Mouse (Mus musculus) heart, embryonic 15.5 days (tissue): ENCODE measurements at regions not wholly inside any gene's neighbourhood (a gene's known extent, or its start where the extent isn't known, plus 50 kb on each side); places are given as distances from the start of the nearest gene placed in this dataset.
"Not testable (repeated sequence)": the region's sequence is repeated elsewhere in the genome, so short reads cannot be mapped to it uniquely, and the experiment has no call there.

Experiments
- ATAC-seq: fragments of 200-750 bp; cut with Nextera tagmentation; replicated peaks from 2 replicates; pipeline ENCODE4 v1.8.0; 2017; ENCODE audit warnings: low read depth, moderate TSS enrichment; ENCODE audit not compliant: insufficient number of reproducible peaks, insufficient read depth, low FRiP score
- H3K27ac ChIP-seq: fragments of 300-500 bp; sonication (generic); 2 replicates; pipeline ENCODE4 v1.5.1; 2015; ENCODE audit warnings: mild to moderate bottlenecking, inconsistent platforms
- H3K27me3 ChIP-seq: fragments of 300-500 bp; sonication (generic); 2 replicates; pipeline ENCODE4 v1.6.1; 2015; ENCODE audit warnings: inconsistent platforms
- H3K36me3 ChIP-seq: fragments of 300-500 bp; sonication (generic); 2 replicates; pipeline ENCODE4 v1.6.1; 2015; ENCODE audit warnings: mild to moderate bottlenecking, inconsistent platforms
- H3K4me1 ChIP-seq: fragments of 300-500 bp; sonication (generic); replicated peaks from 2 replicates; pipeline ENCODE4 v1.6.1; 2015; ENCODE audit warnings: inconsistent platforms
- H3K4me2 ChIP-seq: fragments of 300-500 bp; sonication (generic); 2 replicates; pipeline ENCODE4 v1.6.1; 2015; ENCODE audit warnings: inconsistent platforms, mild to moderate bottlenecking, moderate library complexity
- H3K4me3 ChIP-seq: fragments of 300-500 bp; sonication (generic); 2 replicates; pipeline ENCODE4 v1.5.1; 2015; ENCODE audit warnings: mild to moderate bottlenecking, inconsistent platforms
- H3K9ac ChIP-seq: fragments of 300-500 bp; sonication (generic); 2 replicates; pipeline ENCODE4 v1.6.1; 2015; ENCODE audit warnings: mild to moderate bottlenecking, inconsistent platforms
- H3K9me3 ChIP-seq: fragments of 300-500 bp; sonication (generic); replicated peaks from 2 replicates; pipeline ENCODE4 v1.6.1; 2016; ENCODE audit warnings: inconsistent platforms
- WGBS: fragments of 180-500 bp; shearing (Covaris S2); methylation state at CpG from one replicate; pipeline ENCODE4 v1.1.7; 2015; ENCODE audit warnings: mixed read lengths; 5-methylcytosine and 5-hydroxymethylcytosine counted together

DNA sequence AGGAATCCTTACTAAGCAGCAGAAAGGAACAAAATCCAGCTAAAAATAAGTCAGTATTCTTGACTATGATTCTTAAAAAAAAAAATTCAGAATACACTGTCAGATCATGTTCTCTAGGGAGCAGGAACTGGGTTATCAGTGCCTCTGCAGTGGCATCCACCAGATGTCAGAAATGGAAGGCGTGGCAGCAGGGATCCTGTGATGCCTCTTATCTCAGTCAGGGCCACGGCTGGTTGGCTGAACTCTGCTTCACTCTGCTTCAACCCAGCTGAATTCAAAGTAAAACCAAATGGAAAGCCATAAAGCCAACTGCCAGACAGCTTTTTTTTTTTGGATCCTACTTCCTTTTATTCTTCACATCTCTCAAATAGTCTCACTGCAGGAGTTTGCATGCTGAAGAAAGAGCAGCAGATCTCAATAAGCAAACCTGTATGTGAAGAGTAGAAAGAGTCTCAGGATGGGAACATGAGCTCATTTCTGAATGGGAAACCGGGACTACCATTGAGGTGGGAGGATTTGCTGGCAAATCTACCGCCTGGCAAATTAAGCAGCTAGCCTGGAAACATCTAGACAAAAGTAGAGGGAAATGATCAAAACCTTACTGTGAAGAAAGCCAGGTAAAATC lies 295.8 kb downstream of the Trib2 start:
- Histone ChIP-seq H3K4me3 (no peak overlapping the region), H3K27ac (no peak overlapping the region), H3K9me3 (no peaks in the 10 kb centered on the region), H3K27me3 (no peaks in the 10 kb centered on the region), H3K9ac (no peak overlapping the region), H3K36me3 (no peaks in the 10 kb centered on the region), H3K4me1 (peaks cover 6% of the 10 kb centered on the region), H3K4me2 (no peak overlapping the region)
- no peak for ATAC-seq
- WGBS, result 28% methylated on average over 4 of the region's 4 CpGs

DNA sequence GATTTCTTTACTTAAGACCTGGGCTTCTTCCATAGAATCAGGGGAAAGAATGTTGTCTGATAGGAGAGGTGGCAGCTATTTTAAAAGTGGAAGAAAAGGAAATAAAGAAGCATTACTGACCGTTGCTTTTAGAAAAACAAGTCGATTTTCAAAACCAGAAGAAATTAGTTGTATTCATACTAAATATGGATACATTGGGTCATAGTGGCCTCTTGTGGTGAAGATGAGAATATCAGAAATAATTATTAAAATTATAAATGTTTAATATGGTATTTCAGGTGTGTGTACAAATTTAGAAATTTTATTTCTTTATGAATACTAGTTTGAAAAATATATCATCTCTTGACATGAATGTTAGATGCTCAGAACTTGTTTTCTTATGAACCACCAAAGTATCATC lies 304.7 kb downstream of the Trib2 start:
- Histone ChIP-seq H3K4me3 (no peak overlapping the region), H3K4me1 (no peaks in the 10 kb centered on the region), H3K27me3 (no peaks in the 10 kb centered on the region), H3K36me3 (no peaks in the 10 kb centered on the region), H3K27ac (no peak overlapping the region), H3K9ac (no peak overlapping the region), H3K4me2 (no peak overlapping the region), H3K9me3 (no peaks in the 10 kb centered on the region)
- ATAC-seq, result no peak
- WGBS, result 39% methylated on average over 2 of the region's 2 CpGs

DNA sequence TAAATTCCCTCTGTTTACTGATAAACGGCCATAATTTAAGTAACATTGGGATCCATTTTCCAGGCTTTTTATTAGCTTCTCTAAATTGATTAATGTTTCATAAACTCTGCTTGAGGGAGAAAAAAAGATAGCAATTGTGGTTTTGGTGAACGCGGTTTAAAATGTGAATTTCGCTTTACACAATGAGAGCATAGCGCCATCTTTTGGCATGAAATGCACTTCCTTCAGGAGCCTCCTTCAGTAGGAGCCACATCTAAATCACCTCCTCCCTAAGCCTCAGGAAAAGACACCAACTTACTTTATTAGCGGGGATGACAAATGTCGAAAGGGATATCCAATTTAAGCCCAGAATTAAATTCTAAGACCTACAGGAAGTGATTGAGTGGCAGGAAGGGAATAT lies 309.1 kb downstream of the Trib2 start:
- H3K27ac ChIP-seq, result no peak overlapping the region
- no peaks in the 10 kb centered on the region for H3K9me3 ChIP-seq
- 25% methylated on average over 7 of the region's 7 CpGs for WGBS
- no peak overlapping the region for H3K4me2 ChIP-seq
- no peaks in the 10 kb centered on the region for H3K36me3 ChIP-seq
- no peak overlapping the region for H3K4me3 ChIP-seq
- ATAC-seq, result no peak
- no peak overlapping the region for H3K9ac ChIP-seq
- no peaks in the 10 kb centered on the region for H3K27me3 ChIP-seq
- H3K4me1 ChIP-seq, result no peaks in the 10 kb centered on the region

DNA sequence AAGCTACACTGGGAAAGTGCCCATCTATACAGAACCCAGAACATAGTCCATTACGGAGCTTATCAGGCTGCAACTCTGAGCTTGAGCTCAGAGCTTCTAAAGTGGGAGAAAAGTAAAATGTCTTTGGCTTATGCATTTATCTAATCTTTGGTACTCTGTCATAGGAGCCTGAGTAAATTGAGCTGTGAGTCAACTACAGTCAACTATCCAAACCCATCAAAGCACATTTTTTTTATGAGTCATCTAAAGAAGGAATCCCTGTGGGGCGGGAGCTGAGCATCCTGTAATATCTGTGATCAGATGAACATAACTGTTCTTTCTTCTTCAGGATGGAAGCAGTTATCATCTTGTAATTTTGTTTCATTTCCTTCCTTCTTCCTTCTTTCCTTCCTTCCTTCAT lies 323.1 kb downstream of the Trib2 start:
- ATAC-seq, result no peak
- Histone ChIP-seq H3K9me3 (no peaks in the 10 kb centered on the region), H3K4me3 (no peak overlapping the region), H3K36me3 (no peaks in the 10 kb centered on the region), H3K4me1 (no peaks in the 10 kb centered on the region), H3K4me2 (no peak overlapping the region), H3K27ac (no peak overlapping the region), H3K27me3 (no peaks in the 10 kb centered on the region), H3K9ac (no peak overlapping the region)
- WGBS, result 48% methylated on average over 2 of the region's 2 CpGs

DNA sequence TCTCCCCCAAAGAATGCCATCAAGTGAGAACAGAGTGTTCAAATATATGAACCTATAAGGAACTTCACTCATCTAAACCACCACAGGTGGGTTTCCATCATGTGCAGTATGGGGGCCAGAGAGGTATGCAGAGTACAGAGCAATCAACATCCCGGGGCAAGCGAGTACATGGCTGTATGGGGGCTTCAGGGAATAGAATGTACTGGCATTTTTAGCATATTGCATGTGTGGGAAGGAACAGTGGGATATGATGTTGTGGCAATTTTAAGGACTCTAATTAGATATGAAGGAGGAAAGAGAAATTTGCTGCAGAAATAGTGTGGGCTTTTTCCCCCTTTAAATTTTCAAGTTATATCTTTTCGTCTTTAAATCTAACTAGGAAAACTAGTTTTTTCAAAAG lies 344.0 kb downstream of the Trib2 start:
- H3K4me3 ChIP-seq, result no peak overlapping the region
- ATAC-seq, result no peak
- H3K9ac ChIP-seq, result no peak overlapping the region
- H3K27ac ChIP-seq, result no peak overlapping the region
- WGBS, result 76% methylated on average over 3 of the region's 3 CpGs
- no peak overlapping the region for H3K4me2 ChIP-seq
- no peaks in the 10 kb centered on the region for H3K27me3 ChIP-seq
- H3K9me3 ChIP-seq, result no peaks in the 10 kb centered on the region
- no peaks in the 10 kb centered on the region for H3K4me1 ChIP-seq
- no peaks in the 10 kb centered on the region for H3K36me3 ChIP-seq

DNA sequence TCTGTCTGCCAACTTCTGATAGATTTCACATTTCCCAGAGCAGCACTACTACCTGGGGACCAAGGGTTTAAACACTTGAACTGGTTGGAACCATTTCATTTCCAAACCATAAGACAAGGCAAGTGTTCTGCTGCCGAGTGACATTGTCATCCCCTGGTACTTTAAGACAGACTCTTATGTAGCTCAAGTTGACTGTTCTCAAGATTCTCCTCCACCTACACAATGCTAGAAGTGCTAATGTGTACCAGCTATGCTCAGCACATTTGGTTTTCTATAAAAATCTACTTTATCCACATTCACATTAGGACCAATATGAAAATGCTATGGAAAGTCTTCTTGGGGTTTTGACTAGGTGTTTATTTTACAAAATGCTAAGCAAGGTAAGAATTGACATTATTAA lies 357.3 kb downstream of the Trib2 start:
- no peak for ATAC-seq
- H3K27me3 ChIP-seq, result no peaks in the 10 kb centered on the region
- 80% methylated on average over 1 of the region's 1 CpGs for WGBS
- H3K4me2 ChIP-seq, result no peak overlapping the region
- H3K27ac ChIP-seq, result no peak overlapping the region
- H3K9ac ChIP-seq, result no peak overlapping the region
- no peaks in the 10 kb centered on the region for H3K36me3 ChIP-seq
- no peak overlapping the region for H3K4me3 ChIP-seq
- no peaks in the 10 kb centered on the region for H3K4me1 ChIP-seq
- H3K9me3 ChIP-seq, result no peaks in the 10 kb centered on the region

DNA sequence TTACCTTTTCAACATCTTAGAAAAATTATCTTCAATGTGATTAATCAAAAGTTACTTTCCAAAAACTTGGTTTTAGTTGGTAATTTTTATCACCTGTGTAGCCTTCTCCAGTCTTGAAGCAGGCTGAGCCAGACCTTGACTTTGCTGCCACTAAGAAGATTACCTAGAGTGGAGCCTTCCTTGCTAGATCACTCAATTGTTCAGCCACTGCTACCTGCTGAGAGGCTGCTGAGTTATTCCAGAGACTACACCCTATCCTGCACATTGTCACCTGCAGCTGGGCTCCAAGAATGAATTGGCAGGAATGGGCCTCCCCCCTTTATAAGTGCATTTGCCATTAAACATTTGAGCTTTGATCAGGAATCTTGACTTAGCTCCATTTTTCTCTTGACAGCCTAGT lies 360.4 kb downstream of the Trib2 start:
- not testable (repeated sequence) for H3K9ac ChIP-seq, H3K4me1 ChIP-seq, H3K27me3 ChIP-seq, ATAC-seq, H3K4me3 ChIP-seq, H3K4me2 ChIP-seq, H3K9me3 ChIP-seq, H3K36me3 ChIP-seq, H3K27ac ChIP-seq

DNA sequence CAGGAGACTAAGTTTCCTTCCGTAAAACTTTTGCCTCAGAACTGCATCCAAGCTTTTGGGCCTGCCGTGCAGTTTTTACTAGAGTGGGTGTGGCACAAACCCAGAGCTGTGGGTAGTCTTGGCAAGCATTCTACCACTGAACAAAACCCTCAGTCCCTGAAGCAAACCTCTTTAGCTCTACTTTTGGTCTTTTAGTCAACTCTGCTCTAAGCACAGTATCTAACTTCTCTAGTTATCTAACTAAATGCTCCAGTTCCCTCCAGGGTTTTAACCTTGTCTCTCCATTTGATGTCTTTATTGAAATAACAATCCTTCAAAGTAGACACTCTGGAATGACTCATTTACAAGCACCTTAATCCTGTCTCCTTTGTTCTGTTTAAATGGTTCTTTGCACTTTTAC lies 361.0 kb downstream of the Trib2 start:
- H3K4me3 ChIP-seq, result no peak overlapping the region
- H3K27me3 ChIP-seq, result no peaks in the 10 kb centered on the region
- H3K27ac ChIP-seq, result no peak overlapping the region
- no peak overlapping the region for H3K4me2 ChIP-seq
- no peak for ATAC-seq
- no peaks in the 10 kb centered on the region for H3K36me3 ChIP-seq
- H3K9me3 ChIP-seq, result no peaks in the 10 kb centered on the region
- H3K9ac ChIP-seq, result no peak overlapping the region
- H3K4me1 ChIP-seq, result no peaks in the 10 kb centered on the region
- WGBS, result 90% methylated on average over 2 of the region's 2 CpGs

DNA sequence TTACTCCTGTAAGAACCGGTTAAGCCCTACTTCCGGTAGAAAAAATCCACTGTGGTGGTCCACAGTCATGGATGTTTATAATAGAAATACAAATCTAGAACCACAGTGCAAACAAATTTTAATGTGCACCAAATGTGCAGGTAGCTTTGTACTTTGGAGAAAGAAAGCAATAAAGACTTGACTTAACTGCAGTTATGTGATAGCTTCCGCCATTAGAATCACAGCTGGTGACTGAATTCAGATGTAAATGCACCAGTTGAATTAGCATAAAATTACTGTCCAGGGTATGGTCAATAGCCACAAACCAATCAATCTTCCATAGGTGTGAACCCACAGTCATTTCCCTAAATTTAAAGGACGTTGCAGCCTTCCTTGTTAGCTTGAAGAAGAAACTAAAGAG lies 367.2 kb downstream of the Trib2 start:
- Histone ChIP-seq H3K27me3 (no peaks in the 10 kb centered on the region), H3K4me2 (no peak overlapping the region), H3K36me3 (no peaks in the 10 kb centered on the region), H3K4me1 (no peaks in the 10 kb centered on the region), H3K4me3 (no peak overlapping the region), H3K9ac (no peak overlapping the region), H3K9me3 (no peaks in the 10 kb centered on the region), H3K27ac (no peak overlapping the region)
- 80% methylated on average over 4 of the region's 4 CpGs for WGBS
- ATAC-seq, result no peak

DNA sequence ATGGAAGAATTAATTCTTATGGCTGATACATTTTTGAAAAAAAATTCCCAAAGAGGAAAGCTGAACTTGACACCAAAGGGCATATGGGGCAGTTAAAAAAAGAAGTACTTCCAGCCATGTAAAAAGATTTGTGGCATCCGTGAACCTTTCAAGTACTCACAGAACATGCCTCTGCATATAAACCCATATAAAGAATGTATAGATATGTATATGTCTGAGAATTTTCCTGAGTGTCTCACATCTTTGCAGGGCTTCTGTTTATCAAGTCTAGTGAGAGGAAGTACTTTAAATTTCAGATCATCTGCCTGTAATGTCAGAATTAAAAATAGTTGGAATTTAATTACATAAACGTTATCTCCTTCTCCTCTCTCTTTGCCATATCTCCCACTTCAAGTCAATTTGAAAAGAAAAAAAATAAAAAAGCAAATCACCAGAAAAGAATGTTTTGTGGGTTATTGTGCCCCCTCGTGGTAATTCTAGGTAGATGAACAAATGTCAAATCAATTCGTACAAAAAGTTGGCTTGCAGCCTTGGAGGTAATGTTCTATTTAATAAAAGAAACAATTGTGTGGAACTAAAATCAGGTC lies 400.4 kb downstream of the Trib2 start:
- no peaks in the 10 kb centered on the region for H3K4me1 ChIP-seq
- H3K9ac ChIP-seq, result no peak overlapping the region
- H3K4me2 ChIP-seq, result no peak overlapping the region
- H3K27me3 ChIP-seq, result no peaks in the 10 kb centered on the region
- H3K36me3 ChIP-seq, result no peaks in the 10 kb centered on the region
- no peak overlapping the region for H3K27ac ChIP-seq
- H3K4me3 ChIP-seq, result no peak overlapping the region
- ATAC-seq, result no peak
- no peaks in the 10 kb centered on the region for H3K9me3 ChIP-seq
- WGBS, result 12% methylated on average over 4 of the region's 4 CpGs

DNA sequence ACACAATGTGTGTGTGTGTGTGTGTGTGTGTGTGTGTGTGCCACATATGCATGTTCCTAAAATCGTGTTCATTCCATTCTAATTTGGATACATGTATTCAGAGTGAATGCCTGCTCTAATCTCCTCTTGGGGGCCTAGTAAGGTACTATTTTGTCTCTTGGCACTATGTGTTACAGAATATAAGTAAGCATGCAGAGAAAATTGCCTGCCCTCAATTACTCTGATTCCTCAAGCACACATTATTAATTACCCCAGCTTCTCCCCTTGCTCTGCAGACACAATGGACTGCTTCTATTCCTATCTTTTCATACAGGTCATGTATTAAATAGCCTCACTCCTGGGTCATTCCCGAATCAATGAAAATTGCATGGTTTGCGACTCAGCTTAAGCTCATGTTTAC lies 406.3 kb downstream of the Trib2 start:
- Histone ChIP-seq H3K4me3 (no peak overlapping the region), H3K27ac (no peak overlapping the region), H3K9me3 (no peaks in the 10 kb centered on the region), H3K4me2 (no peak overlapping the region), H3K27me3 (no peaks in the 10 kb centered on the region), H3K36me3 (no peaks in the 10 kb centered on the region), H3K4me1 (no peaks in the 10 kb centered on the region), H3K9ac (no peak overlapping the region)
- no peak for ATAC-seq
- 69% methylated on average over 3 of the region's 3 CpGs for WGBS

DNA sequence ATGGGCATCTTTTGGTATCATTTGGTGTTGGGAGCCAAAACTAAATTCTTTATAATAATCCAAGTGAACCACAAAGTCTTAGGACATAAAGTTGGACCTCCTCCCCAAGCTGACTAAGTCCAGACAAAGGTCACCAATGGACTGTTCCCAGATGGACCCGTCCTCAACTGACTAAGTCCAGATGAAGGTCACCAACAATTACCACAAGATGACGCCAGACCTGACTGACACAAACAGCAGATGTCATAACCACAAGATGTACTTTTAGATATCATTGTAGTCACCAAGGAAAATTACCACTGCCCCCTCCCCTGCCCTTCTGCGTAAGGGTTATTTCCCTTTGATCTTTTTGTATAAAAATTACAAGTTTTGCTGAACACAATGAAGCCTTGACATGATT lies 409.1 kb downstream of the Trib2 start:
- 65% methylated on average over 3 of the region's 3 CpGs for WGBS
- H3K4me1 ChIP-seq, ATAC-seq: not testable (repeated sequence)

More for the DNA sequence above, 409.1 kb downstream of the Trib2 start:
- not testable (repeated sequence) for H3K9ac ChIP-seq, H3K27ac ChIP-seq, H3K27me3 ChIP-seq, H3K4me2 ChIP-seq, H3K4me3 ChIP-seq, H3K9me3 ChIP-seq, H3K36me3 ChIP-seq
